Mouse (Mus musculus) lung, embryonic 14.5 days (tissue): Measurements from ENCODE around the gene Necab2. TPM values are rescaled to one million over a fixed set of nuclear protein-coding genes. Genes with fewer than 3 reads are reported as not detected.

ENCODE experiments used
- ATAC-seq: fragments of 200-750 bp; cut with Nextera tagmentation; 2 replicates; pipeline ENCODE4 v1.8.0; 2017; ENCODE audit warnings: mild to moderate bottlenecking, moderate TSS enrichment, moderate library complexity; ENCODE audit not compliant: insufficient read depth
- DNase-seq: peaks from one replicate; pipeline ENCODE4 v3.0.0-alpha.2; 2015
- H3K27ac ChIP-seq: fragments of 300-500 bp; sonication (generic); 2 replicates; pipeline ENCODE4 v1.5.1; 2014; ENCODE audit warnings: low read depth, mild to moderate bottlenecking, moderate library complexity
- H3K27me3 ChIP-seq: fragments of 300-500 bp; sonication (generic); 2 replicates; pipeline ENCODE4 v1.6.1; 2014; ENCODE audit warnings: low read length, control low read depth; ENCODE audit not compliant: insufficient read depth
- H3K36me3 ChIP-seq: fragments of 300-500 bp; sonication (generic); 2 replicates; pipeline ENCODE4 v1.6.1; 2014; ENCODE audit warnings: control low read depth; ENCODE audit not compliant: insufficient read depth
- H3K4me1 ChIP-seq: fragments of 300-500 bp; sonication (generic); 2 replicates; pipeline ENCODE4 v1.6.1; 2014; ENCODE audit warnings: antibody characterized with exemption, control low read depth; ENCODE audit not compliant: insufficient read depth
- H3K4me2 ChIP-seq: fragments of 300-500 bp; sonication (generic); 2 replicates; pipeline ENCODE4 v1.6.1; 2014; ENCODE audit warnings: mild to moderate bottlenecking
- H3K4me3 ChIP-seq: fragments of 300-500 bp; sonication (generic); 2 replicates; pipeline ENCODE4 v1.5.1; 2014; ENCODE audit warnings: low read depth, low read length
- H3K9ac ChIP-seq: fragments of 300-500 bp; sonication (generic); 2 replicates; pipeline ENCODE4 v1.6.1; 2014
- H3K9me3 ChIP-seq: fragments of 300-500 bp; sonication (generic); 2 replicates; pipeline ENCODE4 v1.6.1; 2016; ENCODE audit warnings: low read depth, low read length, control low read depth
- CTCF ChIP-seq: IDR thresholded peaks from 2 replicates; pipeline ENCODE4 v1.5.1; 2016; ENCODE audit warnings: antibody characterized with exemption, low read depth
- whole genome bisulfite sequencing: fragments of 180-500 bp; shearing (Covaris S2); extraction: QIAGEN DNeasy Blood & Tissue Kit; methylation state at CpG from one replicate; pipeline ENCODE4 v1.1.7; 2014; 5-methylcytosine and 5-hydroxymethylcytosine counted together
- polyA plus RNA-seq: library from polyadenylated mRNA; unstranded; fragments of >200 nt; fragmentation: Nextera tagmentation; extraction: Ambion mirVana; gene quantifications from 2 replicates; pipeline ENCODE4 v1.2.1, GENCODE M21; 2014

The Necab2 gene
- polyA plus RNA-seq, 1 experiment from 2014 or later = 2.2 TPM

GRCm38 (mm10) chr8:119501598-119501997 lies 55.1 kb downstream of the Necab2 start, which contains the start of gene Slc38a8:
Gene Slc38a8, minus strand, starts transcription at chr8:119501698.
- Histone ChIP-seq H3K36me3 (peaks cover 16% of the 10 kb centered on the region; the same call in 1 of the 2 replicates), H3K27me3 (no peaks in the 10 kb centered on the region), H3K27ac (no peak within 1 kb of the TSS), H3K4me2 (no peak within 1 kb of the TSS), H3K9me3 (no peaks in the 10 kb centered on the region), H3K4me1 (no peaks in the 10 kb centered on the region), H3K9ac (no peak within 1 kb of the TSS), H3K4me3 (no peak within 1 kb of the TSS)
- DNase-seq (no peak), ATAC-seq (no peak)
- 25% methylated on average over 5 of the region's 5 CpGs for WGBS
- no peak for TF ChIP-seq CTCF

- no peak overlapping the region for H3K4me2 ChIP-seq
- TF ChIP-seq CTCF = no peak
- H3K27me3 ChIP-seq = no peaks in the 10 kb centered on the region
- ATAC-seq = no peak
- 38% methylated on average over 4 of the region's 4 CpGs for WGBS
- no peaks in the 10 kb centered on the region for H3K9me3 ChIP-seq
- H3K27ac ChIP-seq = no peak overlapping the region
- H3K4me1 ChIP-seq = no peaks in the 10 kb centered on the region
- no peak for DNase-seq
- H3K36me3 ChIP-seq = peaks cover 18% of the 10 kb centered on the region
- no peak overlapping the region for H3K4me3 ChIP-seq
- no peak overlapping the region for H3K9ac ChIP-seq
Observed at GRCm38 (mm10) chr8:119502111-119502510, 55.6 kb downstream of the Necab2 start.

- H3K36me3 ChIP-seq = peaks cover 28% of the 10 kb centered on the region
- no peak for ATAC-seq
- 39% methylated on average over 10 of the region's 10 CpGs for WGBS
- H3K9ac ChIP-seq = no peak overlapping the region
- H3K9me3 ChIP-seq = no peaks in the 10 kb centered on the region
- no peak for DNase-seq
- H3K4me1 ChIP-seq = no peaks in the 10 kb centered on the region
- H3K4me2 ChIP-seq = no peak overlapping the region
- no peak overlapping the region for H3K4me3 ChIP-seq
- TF ChIP-seq CTCF = no peak
- H3K27me3 ChIP-seq = no peaks in the 10 kb centered on the region
- H3K27ac ChIP-seq = no peak overlapping the region
Observed at GRCm38 (mm10) chr8:119503191-119503767, 56.8 kb downstream of the Necab2 start.

GRCm38 (mm10) chr8:119505488-119505887 lies 59.0 kb downstream of the Necab2 start:
- no peak for DNase-seq
- peaks cover 50% of the 10 kb centered on the region for H3K36me3 ChIP-seq

GRCm38 (mm10) chr8:119506106-119506505 lies 59.6 kb downstream of the Necab2 start:
- Histone ChIP-seq H3K9me3 (no peaks in the 10 kb centered on the region), H3K27ac (no peak overlapping the region), H3K9ac (no peak overlapping the region), H3K4me3 (no peak overlapping the region), H3K4me2 (no peak overlapping the region), H3K36me3 (peaks cover 55% of the 10 kb centered on the region), H3K27me3 (no peaks in the 10 kb centered on the region), H3K4me1 (no peaks in the 10 kb centered on the region)
- 79% methylated on average over 8 of the region's 8 CpGs for WGBS
- ATAC-seq (no peak), DNase-seq (no peak)
- no peak for TF ChIP-seq CTCF

More at GRCm38 (mm10) chr8:119505488-119505887, 59.0 kb downstream of the Necab2 start:
- H3K27me3 ChIP-seq = no peaks in the 10 kb centered on the region
- H3K4me1 ChIP-seq = no peaks in the 10 kb centered on the region
- 47% methylated on average over 9 of the region's 9 CpGs for WGBS
- no peak for TF ChIP-seq CTCF
- H3K27ac ChIP-seq = no peak overlapping the region
- no peak overlapping the region for H3K4me3 ChIP-seq
- H3K9me3 ChIP-seq = no peaks in the 10 kb centered on the region
- no peak for ATAC-seq
- H3K4me2 ChIP-seq = no peak overlapping the region
- no peak overlapping the region for H3K9ac ChIP-seq

- WGBS = 84% methylated on average over 9 of the region's 9 CpGs
- peaks cover 94% of the 10 kb centered on the region for H3K36me3 ChIP-seq
- DNase-seq = no peak
Observed at GRCm38 (mm10) chr8:119510471-119510870, 64.0 kb downstream of the Necab2 start.

GRCm38 (mm10) chr8:119511722-119512121 lies 65.2 kb downstream of the Necab2 start:
- TF ChIP-seq CTCF = no peak
- Histone ChIP-seq H3K9ac (no peak overlapping the region), H3K4me1 (no peaks in the 10 kb centered on the region), H3K27me3 (no peaks in the 10 kb centered on the region), H3K36me3 (peaks cover 94% of the 10 kb centered on the region), H3K4me3 (no peak overlapping the region), H3K9me3 (no peaks in the 10 kb centered on the region), H3K27ac (no peak overlapping the region), H3K4me2 (no peak overlapping the region)
- ATAC-seq (no peak), DNase-seq (no peak)
- 93% methylated on average over 7 of the region's 7 CpGs for WGBS

More at GRCm38 (mm10) chr8:119510471-119510870, 64.0 kb downstream of the Necab2 start:
- TF ChIP-seq CTCF = no peak
- no peak for ATAC-seq
- no peaks in the 10 kb centered on the region for H3K27me3 ChIP-seq
- H3K27ac ChIP-seq = no peak overlapping the region
- no peak overlapping the region for H3K4me2 ChIP-seq
- H3K4me1 ChIP-seq = no peaks in the 10 kb centered on the region
- H3K9ac ChIP-seq = no peak overlapping the region
- no peaks in the 10 kb centered on the region for H3K9me3 ChIP-seq
- no peak overlapping the region for H3K4me3 ChIP-seq
